Mouse (Mus musculus) heart, adult 2 months (tissue): Measurements from ENCODE around the gene Ttf1. TPM values are rescaled to one million over a fixed set of nuclear protein-coding genes. Genes with fewer than 3 reads are reported as not detected.

Experiments
- DNase-seq, 2 experiments: peaks; one replicate each; pipeline ENCODE4 v3.0.0; 2021
- H3K27ac ChIP-seq: fragments of 200-600 bp; 2 replicates; pipeline ENCODE4 v1.8.1; 2022
- H3K27me3 ChIP-seq: fragments of 200-500 bp; 2 replicates; pipeline ENCODE4 v1.6.1; 2012; ENCODE audit warnings: mild to moderate bottlenecking, low read length, inconsistent platforms, mixed read lengths; ENCODE audit not compliant: control insufficient read depth, insufficient read depth
- H3K36me3 ChIP-seq: fragments of 200-500 bp; 2 replicates; pipeline ENCODE4 v1.6.1; 2012; ENCODE audit warnings: low read length, inconsistent platforms; ENCODE audit not compliant: control insufficient read depth, insufficient read depth
- H3K4me1 ChIP-seq: fragments of 200-500 bp; 2 replicates; pipeline ENCODE4 v1.6.1; 2011; ENCODE audit warnings: low read length; ENCODE audit not compliant: control insufficient read depth, insufficient read depth
- H3K4me3 ChIP-seq: fragments of 200-600 bp; 2 replicates; pipeline ENCODE4 v1.8.1; 2022
- H3K79me2 ChIP-seq: fragments of 200-500 bp; replicated peaks from 2 replicates; pipeline ENCODE4 v1.6.1; 2012; ENCODE audit warnings: mild to moderate bottlenecking, inconsistent platforms, low read length, moderate library complexity, mixed read lengths; ENCODE audit not compliant: control insufficient read depth, insufficient read depth
- H3K9ac ChIP-seq: fragments of 200-500 bp; 2 replicates; pipeline ENCODE4 v1.6.1; 2012; ENCODE audit warnings: low read depth, mild to moderate bottlenecking, control low read depth, inconsistent platforms, low read length, mixed read lengths
- CTCF ChIP-seq: fragments of 200-600 bp; IDR thresholded peaks from 2 replicates; pipeline ENCODE4 v1.8.1; 2022; ENCODE audit warnings: antibody characterized with exemption, mild to moderate bottlenecking, moderate library complexity
- EP300 ChIP-seq: fragments of 200-500 bp; IDR thresholded peaks from 2 replicates; pipeline ENCODE4 v1.6.1; 2011; ENCODE audit warnings: low read depth, low read length, control low read depth; ENCODE audit not compliant: insufficient read depth
- POLR2A ChIP-seq: fragments of 200-500 bp; IDR thresholded peaks from 2 replicates; pipeline ENCODE4 v1.6.1; 2011; ENCODE audit warnings: mild to moderate bottlenecking, low read depth, low read length, control low read depth; ENCODE audit not compliant: insufficient read depth
- WGBS: fragments of 180-500 bp; shearing (Covaris S2); methylation state at CpG from one replicate; pipeline ENCODE4 v1.1.7; 2018; 5-methylcytosine and 5-hydroxymethylcytosine counted together
- intact Hi-C: fragments of 180-260 bp; cut with DNase I; formaldehyde crosslinking; loops from one replicate; pipeline ENCODE4 v1.15.1; 2025
- long read RNA-seq: library from polyadenylated mRNA; stranded (forward); transcript quantifications from one replicate; pipeline ENCODE4 v2.0.0, GENCODE M21; 2021
- polyA plus RNA-seq: library from polyadenylated mRNA; depleted of rRNA; stranded (reverse); fragments of >200 nt; gene quantifications from 2 replicates; pipeline ENCODE4 v1.2.3, GENCODE M21; 2012; rRNA removed
- total RNA-seq, 2 experiments: library from RNA; stranded (reverse); gene quantifications; 2 replicates each; pipeline ENCODE4 v1.2.3; 2021

Ttf1 gene
- 1 to 10 TPM; 6.1 to 7.0 TPM for total RNA-seq
- 3.2 and 7.7 TPM in 2 replicates for polyA plus RNA-seq
- long read RNA-seq, full-length matches to known transcripts: 1 of 4 reads
- long read RNA-seq, partial matches to known transcripts: 2 of 4 reads
- long read RNA-seq, other reads (novel, unspliced or antisense): 1 of 4 reads

GRCm38 (mm10) chr2:29060135-29060597 is at the start of gene Ttf1:
Gene Ttf1 (plus strand): TSS chr2:29060262.
- DNase-seq: peak; percentile 87 to 91
- no peaks in the 10 kb centered on the region; the same call in 1 of the 2 replicates for H3K4me1 ChIP-seq
- no peaks in the 10 kb centered on the region for H3K27me3 ChIP-seq
- intact Hi-C loops: loop anchor here (2.0 to 5.0 kb wide), 2 partner anchors 37 to 65 kb away; partner anchors contain the start of gene Setx
- TF ChIP-seq CTCF: peak; percentile 45
- no peak for TF ChIP-seq EP300
- peak; percentile 71 for TF ChIP-seq POLR2A
- peak within 1 kb of the TSS; percentile 87 for H3K27ac ChIP-seq
- H3K79me2 ChIP-seq: no peaks in the 10 kb centered on the region
- H3K36me3 ChIP-seq: no peaks in the 10 kb centered on the region
- peak within 1 kb of the TSS; percentile 85 for H3K4me3 ChIP-seq
- peak within 1 kb of the TSS; percentile 75 for H3K9ac ChIP-seq
- under 1% methylated on average over 41 of the region's 41 CpGs for WGBS

DNA sequence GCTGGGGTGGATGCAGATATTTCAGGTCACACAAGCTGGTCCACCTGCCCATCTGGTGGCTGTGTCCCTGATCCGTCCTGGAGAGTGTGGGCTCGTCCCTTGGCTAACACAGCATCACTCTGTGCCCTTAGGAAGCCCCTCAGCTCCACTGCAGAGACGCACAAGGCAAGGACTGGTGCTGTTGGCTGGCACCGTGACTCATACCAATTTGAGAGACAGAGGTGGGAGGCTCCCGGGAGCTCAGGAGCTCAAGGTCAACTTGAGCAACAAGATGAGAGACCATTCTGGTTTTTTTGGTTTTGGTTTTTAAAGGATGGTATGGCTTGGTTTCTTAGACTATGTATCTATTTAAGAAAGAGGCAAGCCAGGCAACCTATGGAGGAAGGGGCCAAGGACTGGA is 47.5 kb upstream of the Ttf1 start:
- H3K27ac ChIP-seq: no peak overlapping the region
- H3K9ac ChIP-seq: no peak overlapping the region
- H3K36me3 ChIP-seq: no peaks in the 10 kb centered on the region
- DNase-seq: no peak
- no peaks in the 10 kb centered on the region for H3K79me2 ChIP-seq
- 79% methylated on average over 5 of the region's 5 CpGs for WGBS
- TF ChIP-seq CTCF (no peak), EP300 (no peak), POLR2A (no peak)
- peaks cover 3% of the 10 kb centered on the region; the same call in 1 of the 2 replicates for H3K4me1 ChIP-seq
- intact Hi-C loops: no loop called here
- no peak overlapping the region for H3K4me3 ChIP-seq
- H3K27me3 ChIP-seq: no peaks in the 10 kb centered on the region; the same call in 1 of the 2 replicates

DNA sequence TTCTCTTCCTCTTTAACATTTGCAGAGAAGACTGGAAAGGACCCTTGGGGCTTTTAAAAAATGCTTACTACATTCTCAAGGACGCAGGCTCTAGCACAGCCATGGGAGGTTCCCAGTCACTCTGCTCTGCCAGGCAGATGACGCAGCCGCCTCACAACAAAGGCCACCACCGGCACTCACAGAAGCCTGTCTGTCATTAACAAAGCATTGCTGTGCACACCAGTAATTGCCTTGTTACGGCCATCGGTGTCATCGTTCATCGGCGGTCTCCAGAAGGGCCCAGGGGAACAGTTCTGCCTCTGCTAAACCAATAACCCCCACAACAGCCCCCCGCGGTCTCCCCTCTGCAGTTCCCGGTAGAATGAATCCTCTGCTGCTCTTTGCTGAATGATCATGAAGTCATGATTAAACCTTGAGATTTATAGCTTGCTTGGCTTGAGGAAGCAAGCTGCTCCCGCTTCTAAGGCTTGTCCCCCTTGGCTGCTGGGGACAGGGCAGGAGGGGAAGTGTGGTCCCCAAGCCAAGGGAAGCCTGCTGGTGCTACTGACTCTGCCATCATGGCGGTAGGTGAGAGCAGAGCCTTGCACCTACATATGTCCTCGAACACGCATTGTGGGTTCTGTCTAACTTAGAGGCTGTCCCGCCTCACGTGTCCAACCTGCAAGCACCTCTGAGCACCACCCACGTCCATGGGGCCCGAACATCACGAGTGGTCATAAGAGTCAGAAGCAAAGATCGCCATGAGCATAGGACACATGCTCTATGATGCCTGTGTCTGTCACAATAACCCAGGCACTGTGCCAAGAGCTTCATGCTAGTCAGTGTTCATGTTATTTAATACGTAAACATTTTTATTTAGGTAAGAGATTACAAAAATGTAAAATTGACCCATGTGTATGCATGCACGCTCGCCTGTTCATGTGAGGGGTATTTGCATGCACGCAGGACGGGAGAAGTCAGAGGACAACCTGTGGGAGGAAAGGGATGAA is 43.2 kb upstream of the Ttf1 start:
- TF ChIP-seq CTCF: no peak
- no peak for TF ChIP-seq POLR2A
- no peak for TF ChIP-seq EP300
- Histone ChIP-seq H3K9ac (no peak overlapping the region), H3K4me3 (no peak overlapping the region), H3K27me3 (no peaks in the 10 kb centered on the region; the same call in 1 of the 2 replicates), H3K36me3 (no peaks in the 10 kb centered on the region), H3K27ac (peak overlapping the region; percentile 7; the same call in 1 of the 2 replicates), H3K4me1 (peaks cover 3% of the 10 kb centered on the region; the same call in 1 of the 2 replicates), H3K79me2 (no peaks in the 10 kb centered on the region)
- intact Hi-C loops: no loop called here
- DNase-seq: no peak
- 56% methylated on average over 27 of the region's 27 CpGs for WGBS

- Histone ChIP-seq H3K27ac (no peak overlapping the region), H3K27me3 (no peaks in the 10 kb centered on the region; the same call in 1 of the 2 replicates), H3K9ac (no peak overlapping the region), H3K4me3 (no peak overlapping the region), H3K36me3 (no peaks in the 10 kb centered on the region), H3K4me1 (peaks cover 3% of the 10 kb centered on the region; the same call in 1 of the 2 replicates), H3K79me2 (no peaks in the 10 kb centered on the region)
- DNase-seq: no peak
- 52% methylated on average over 5 of the region's 5 CpGs for WGBS
- intact Hi-C loops: no loop called here
- no peak for TF ChIP-seq POLR2A
- TF ChIP-seq EP300: no peak
- no peak for TF ChIP-seq CTCF
Measured at GRCm38 (mm10) chr2:29018680-29019079, 41.4 kb upstream of the Ttf1 start.

DNA sequence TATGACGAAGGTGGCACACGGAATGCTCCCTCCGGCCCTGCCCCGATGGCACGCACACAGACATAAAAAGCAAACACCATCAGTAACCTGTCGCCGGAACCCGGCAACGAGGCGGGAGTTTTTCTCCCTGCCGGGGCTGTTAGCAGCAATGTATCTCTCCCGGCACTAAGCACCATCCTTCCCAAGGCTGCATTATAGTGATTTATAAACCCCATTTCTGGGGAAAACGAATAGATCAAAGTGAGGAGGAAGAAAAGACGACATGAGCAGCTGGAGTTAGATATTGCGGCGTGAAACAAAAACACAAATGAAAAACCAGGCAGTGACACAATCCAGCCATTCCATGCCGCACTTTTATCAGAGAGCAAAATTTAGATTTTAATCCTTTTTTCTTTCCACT is 39.0 kb upstream of the Ttf1 start:
- H3K27me3 ChIP-seq: no peaks in the 10 kb centered on the region; the same call in 1 of the 2 replicates
- 73% methylated on average over 17 of the region's 17 CpGs for WGBS
- DNase-seq: no peak
- no peak overlapping the region for H3K4me3 ChIP-seq
- no peak for TF ChIP-seq EP300
- no peak for TF ChIP-seq POLR2A
- TF ChIP-seq CTCF: no peak
- H3K9ac ChIP-seq: no peak overlapping the region
- H3K27ac ChIP-seq: no peak overlapping the region
- intact Hi-C loops: no loop called here
- H3K4me1 ChIP-seq: peaks cover 3% of the 10 kb centered on the region; the same call in 1 of the 2 replicates
- no peaks in the 10 kb centered on the region for H3K36me3 ChIP-seq
- H3K79me2 ChIP-seq: no peaks in the 10 kb centered on the region
